Mouse (Mus musculus) C2C12 (cell line): ENCODE measurements at regions not wholly inside any gene's neighbourhood (a gene's known extent, or its start where the extent isn't known, plus 50 kb on each side); places are given as distances from the start of the nearest gene placed in this dataset.

Source experiments
- H3K27me3 ChIP-seq: one replicate; pipeline ENCODE4 v1.6.1; 2011; ENCODE audit not compliant: control insufficient read depth, insufficient read depth, insufficient read length
- H3K36me3 ChIP-seq: one replicate; pipeline ENCODE4 v1.6.1; 2011; ENCODE audit not compliant: control insufficient read depth, insufficient read depth
- H3K4me3 ChIP-seq: one replicate; pipeline ENCODE4 v1.5.1; 2011; ENCODE audit warnings: mild to moderate bottlenecking, control low read depth; ENCODE audit not compliant: poor library complexity, insufficient read depth, severe bottlenecking
- H3K79me2 ChIP-seq: one replicate; pipeline ENCODE4 v1.6.1; 2011; ENCODE audit not compliant: control insufficient read depth, insufficient read depth
- H3K79me3 ChIP-seq: one replicate; pipeline ENCODE4 v1.6.1; 2011; ENCODE audit warnings: low read depth, control low read depth
- H3ac ChIP-seq: one replicate; pipeline ENCODE3; 2011; ENCODE audit warnings: low read depth; ENCODE audit not compliant: control insufficient read depth, insufficient read length
- CEBPB ChIP-seq: IDR thresholded peaks from one replicate; pipeline ENCODE4 v1.6.1; 2011; ENCODE audit warnings: low read depth, mild to moderate bottlenecking, control low read depth, moderate library complexity
- CTCF ChIP-seq: IDR thresholded peaks from one replicate; pipeline ENCODE4 v1.5.1; 2011; ENCODE audit not compliant: control insufficient read depth, insufficient read depth, insufficient read length
- FOSL1 ChIP-seq: IDR thresholded peaks from one replicate; pipeline ENCODE4 v1.8.0; 2011; ENCODE audit warnings: mild to moderate bottlenecking, low read length; ENCODE audit not compliant: poor library complexity, insufficient read depth, severe bottlenecking
- MAX ChIP-seq: IDR thresholded peaks from one replicate; pipeline ENCODE4 v1.6.1; 2011; ENCODE audit warnings: mild to moderate bottlenecking, control low read depth
- MYOD1 ChIP-seq: IDR thresholded peaks from one replicate; pipeline ENCODE4 v1.6.1; 2011; ENCODE audit warnings: low read depth; ENCODE audit not compliant: control insufficient read depth, insufficient read length
- MYOG ChIP-seq: IDR thresholded peaks from one replicate; pipeline ENCODE4 v1.6.1; 2011; ENCODE audit not compliant: control insufficient read depth, insufficient read length; ENCODE audit errors: extremely low read depth
- USF1 ChIP-seq: IDR thresholded peaks from one replicate; pipeline ENCODE4 v1.6.1; 2011; ENCODE audit warnings: low read depth, mild to moderate bottlenecking, control low read depth, moderate library complexity

GRCm38 (mm10) chr1:186264639-186265038, 147.5 kb upstream of the Lyplal1 start:
- Histone ChIP-seq H3K36me3 (no peaks in the 10 kb centered on the region), H3K79me3 (no peaks in the 10 kb centered on the region), H3K4me3 (no peak overlapping the region), H3K79me2 (no peaks in the 10 kb centered on the region), H3K27me3 (no peaks in the 10 kb centered on the region), H3ac (no peak overlapping the region)
- no peak for TF ChIP-seq MAX
- no peak for TF ChIP-seq MYOG
- no peak for TF ChIP-seq USF1
- no peak for TF ChIP-seq CTCF
- TF ChIP-seq CEBPB, result no peak
- TF ChIP-seq MYOD1, result no peak
- TF ChIP-seq FOSL1, result no peak

DNA sequence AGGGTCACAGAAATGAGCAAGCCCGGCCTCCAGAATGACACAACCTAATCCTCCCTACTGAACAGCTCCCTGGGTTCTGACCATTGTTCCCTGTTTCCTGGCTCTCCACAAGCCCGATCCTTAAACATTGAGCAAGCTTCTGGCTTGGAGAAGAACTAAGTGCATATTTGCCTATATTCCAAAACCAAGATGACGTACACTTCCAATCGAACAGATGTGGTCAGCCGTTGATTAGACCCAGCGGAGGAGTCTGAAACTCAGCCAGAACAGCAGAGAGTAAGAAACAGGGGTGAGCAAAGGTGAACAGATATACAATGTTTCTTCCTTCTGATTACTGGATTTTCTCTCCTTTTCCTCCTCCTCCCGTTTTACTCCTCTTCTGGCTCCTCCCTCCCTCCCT, 146.8 kb upstream of the Lyplal1 start:
- no peak overlapping the region for H3ac ChIP-seq
- no peaks in the 10 kb centered on the region for H3K79me2 ChIP-seq
- H3K4me3 ChIP-seq, result no peak overlapping the region
- no peaks in the 10 kb centered on the region for H3K36me3 ChIP-seq
- H3K79me3 ChIP-seq, result no peaks in the 10 kb centered on the region
- no peaks in the 10 kb centered on the region for H3K27me3 ChIP-seq
- TF ChIP-seq MYOG, result no peak
- no peak for TF ChIP-seq MYOD1
- TF ChIP-seq CEBPB, result no peak
- no peak for TF ChIP-seq MAX

GRCm38 (mm10) chr1:186263196-186263595, 146.1 kb upstream of the Lyplal1 start:
- TF ChIP-seq MYOD1 (no peak), MAX (no peak), CTCF (no peak), CEBPB (no peak), MYOG (no peak), FOSL1 (no peak), USF1 (no peak)
- Histone ChIP-seq H3K27me3 (no peaks in the 10 kb centered on the region), H3K36me3 (no peaks in the 10 kb centered on the region), H3K4me3 (no peak overlapping the region), H3ac (no peak overlapping the region), H3K79me3 (no peaks in the 10 kb centered on the region), H3K79me2 (no peaks in the 10 kb centered on the region)

DNA sequence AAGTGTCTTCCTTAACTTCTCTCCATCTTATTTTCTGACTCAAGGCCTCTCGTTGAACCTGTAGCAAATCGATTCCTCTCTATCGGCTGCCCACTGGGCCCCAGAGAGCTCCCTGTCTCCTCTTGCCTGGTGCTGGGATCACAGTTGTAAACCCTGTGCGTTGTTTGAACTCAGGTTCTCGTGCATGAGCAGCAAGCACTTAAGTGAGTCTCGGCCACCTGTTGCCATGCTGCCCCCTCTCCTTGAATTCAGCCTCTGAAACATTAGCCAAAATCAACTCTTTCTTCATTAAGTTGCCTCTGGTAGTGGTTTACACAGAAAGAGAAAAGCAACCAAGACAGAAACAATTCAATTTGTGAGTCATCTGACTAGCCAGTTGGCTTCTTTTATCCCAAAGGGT, 144.9 kb upstream of the Lyplal1 start:
- H3K79me3 ChIP-seq, result no peaks in the 10 kb centered on the region
- H3K79me2 ChIP-seq, result no peaks in the 10 kb centered on the region
- H3K27me3 ChIP-seq, result no peaks in the 10 kb centered on the region
- H3ac ChIP-seq, result no peak overlapping the region
- no peaks in the 10 kb centered on the region for H3K36me3 ChIP-seq
- H3K4me3 ChIP-seq, result no peak overlapping the region
- TF ChIP-seq CEBPB (no peak), CTCF (no peak), USF1 (no peak)

- Histone ChIP-seq H3ac (no peak overlapping the region), H3K27me3 (no peaks in the 10 kb centered on the region), H3K36me3 (no peaks in the 10 kb centered on the region), H3K4me3 (no peak overlapping the region), H3K79me3 (no peaks in the 10 kb centered on the region), H3K79me2 (no peaks in the 10 kb centered on the region)
- TF ChIP-seq MAX, result no peak
- TF ChIP-seq MYOG, result no peak
- TF ChIP-seq CEBPB, result no peak
- TF ChIP-seq MYOD1, result no peak
- TF ChIP-seq USF1, result no peak
- no peak for TF ChIP-seq FOSL1
- no peak for TF ChIP-seq CTCF
These were observed 144.3 kb upstream of the Lyplal1 start for GRCm38 (mm10) chr1:186261326-186261833.

GRCm38 (mm10) chr1:186257611-186258010, 140.5 kb upstream of the Lyplal1 start:
- TF ChIP-seq USF1, result no peak
- no peak for TF ChIP-seq CTCF
- no peak for TF ChIP-seq CEBPB
- no peak for TF ChIP-seq MAX
- no peak for TF ChIP-seq MYOG
- TF ChIP-seq MYOD1, result no peak
- TF ChIP-seq FOSL1, result no peak
- no peaks in the 10 kb centered on the region for H3K27me3 ChIP-seq
- H3K79me3 ChIP-seq, result no peaks in the 10 kb centered on the region
- H3K79me2 ChIP-seq, result no peaks in the 10 kb centered on the region
- no peak overlapping the region for H3K4me3 ChIP-seq
- H3K36me3 ChIP-seq, result no peaks in the 10 kb centered on the region
- no peak overlapping the region for H3ac ChIP-seq
